Mouse (Mus musculus) lung, postnatal 25 days (tissue): ENCODE results near the gene Krt27.

ENCODE experiments used
- DNase-seq: peaks from one replicate; pipeline ENCODE4 v3.0.0; 2022; ENCODE audit warnings: low spot score

Krt27 gene

GRCm38 (mm10) chr11:99322851-99323250, 28.1 kb downstream of the Krt27 start, which contains the start of gene Krt25:
Gene Krt25 (minus strand): TSS chr11:99322951.
- no peak for DNase-seq

GRCm38 (mm10) chr11:99321094-99321493, 29.8 kb downstream of the Krt27 start:
- no peak for DNase-seq

- no peak for DNase-seq
Measured at GRCm38 (mm10) chr11:99319127-99319526, 31.8 kb downstream of the Krt27 start.

- no peak for DNase-seq
Measured at GRCm38 (mm10) chr11:99316543-99316942, 34.4 kb downstream of the Krt27 start.

GRCm38 (mm10) chr11:99314594-99314993, 36.3 kb downstream of the Krt27 start:
- no peak for DNase-seq

- DNase-seq = peak; percentile 3
Measured at GRCm38 (mm10) chr11:99310882-99311281, 40.0 kb downstream of the Krt27 start.

- peak; percentile 50 for DNase-seq
Measured at GRCm38 (mm10) chr11:99307579-99307978, 43.3 kb downstream of the Krt27 start.
